Mouse (Mus musculus) CH12.LX (cell line): ENCODE results near the gene Psmd3. TPM values are rescaled to one million over a fixed set of nuclear protein-coding genes. Genes with fewer than 3 reads are reported as not detected.

ENCODE experiments used
- DNase-seq: peaks from one replicate; pipeline ENCODE4 v3.0.0-alpha.2; 2013; ENCODE audit errors: extremely low read depth
- H3K27ac ChIP-seq: 2 replicates; pipeline ENCODE4 v1.5.1; 2012; ENCODE audit warnings: low read depth, mild to moderate bottlenecking, control low read depth, moderate library complexity; ENCODE audit not compliant: insufficient read depth
- H3K27me3 ChIP-seq: replicated peaks from 2 replicates; pipeline ENCODE3; 2012; ENCODE audit warnings: inconsistent platforms
- H3K36me3 ChIP-seq, 2 experiments: replicated peaks in 1 of 2; 2 replicates each; pipeline versions ENCODE3 to v1.6.1; 2012; ENCODE audit warnings: inconsistent platforms in 1 of 2, low read length in 1 of 2, mild to moderate bottlenecking in 1 of 2, mixed read lengths in 1 of 2, moderate library complexity in 1 of 2; ENCODE audit not compliant: control insufficient read depth in 1 of 2, insufficient read depth in 1 of 2
- H3K4me1 ChIP-seq, 2 experiments: 2 replicates each; pipeline ENCODE4 v1.6.1; 2012; ENCODE audit warnings: inconsistent platforms in 1 of 2, moderate library complexity in 1 of 2; ENCODE audit not compliant: insufficient read depth in 2 of 2, control insufficient read depth in 1 of 2
- H3K4me2 ChIP-seq: 2 replicates; pipeline ENCODE4 v1.6.1; 2012; ENCODE audit warnings: low read depth, mild to moderate bottlenecking, control low read depth; ENCODE audit not compliant: poor library complexity, insufficient read depth, severe bottlenecking
- H3K4me3 ChIP-seq, 3 experiments: fragments of 150-350 bp in 1 of 3; sonication (generic) in 1 of 3; replicated peaks in 1 of 3; 2 replicates each; pipeline versions ENCODE3 to v1.5.1; 2011 to 2012; ENCODE audit warnings: low read depth in 2 of 3, low read length in 2 of 3, mild to moderate bottlenecking in 2 of 3, moderate library complexity in 2 of 3, control low read depth in 1 of 3, improper control_type of control experiment in 1 of 3, inconsistent platforms in 1 of 3, mixed read lengths in 1 of 3; ENCODE audit not compliant: poor library complexity in 1 of 3
- H3K79me2 ChIP-seq: replicated peaks from 2 replicates; pipeline ENCODE4 v1.6.1; 2012; ENCODE audit warnings: mild to moderate bottlenecking, moderate library complexity; ENCODE audit not compliant: control insufficient read depth, poor library complexity, insufficient read depth, severe bottlenecking; ENCODE audit errors: extremely low read depth
- H3K9ac ChIP-seq: 2 replicates; pipeline ENCODE4 v1.6.1; 2012; ENCODE audit warnings: low read depth, mild to moderate bottlenecking, control low read depth, moderate library complexity; ENCODE audit not compliant: insufficient read depth
- H3K9me3 ChIP-seq: replicated peaks from 2 replicates; pipeline ENCODE3; 2012; ENCODE audit warnings: low read length, inconsistent platforms, mixed read lengths
- BHLHE40 ChIP-seq: IDR thresholded peaks from 2 replicates; pipeline ENCODE4 v1.6.1; 2011; ENCODE audit warnings: mild to moderate bottlenecking, low read depth, low read length, improper control_type of control experiment
- CHD1 ChIP-seq: IDR thresholded peaks from 2 replicates; pipeline ENCODE4 v1.6.1; 2012; ENCODE audit warnings: low read depth, low read length, improper control_type of control experiment, inconsistent platforms
- CHD2 ChIP-seq: IDR thresholded peaks from 2 replicates; pipeline ENCODE4 v1.6.1; 2011; ENCODE audit warnings: low read length, improper control_type of control experiment
- CTCF ChIP-seq, 2 experiments: IDR thresholded peaks in 1 of 2; conservative IDR thresholded peaks in 1 of 2; 2 replicates each; pipeline ENCODE4 v1.5.1; 2011 to 2012; ENCODE audit warnings: low read depth in 2 of 2, low read length in 2 of 2, improper control_type of control experiment in 1 of 2, inconsistent platforms in 1 of 2, mild to moderate bottlenecking in 1 of 2, moderate library complexity in 1 of 2
- EP300 ChIP-seq: IDR thresholded peaks from 2 replicates; pipeline ENCODE4 v1.6.1; 2011; ENCODE audit warnings: low read length, improper control_type of control experiment
- ETS1 ChIP-seq: conservative IDR thresholded peaks from 2 replicates; pipeline ENCODE4 v1.6.1; 2012; ENCODE audit warnings: low read depth, mild to moderate bottlenecking, inconsistent platforms, low read length, improper control_type of control experiment, moderate library complexity
- GABPA ChIP-seq: IDR thresholded peaks from 2 replicates; pipeline ENCODE4 v1.6.1; 2012; ENCODE audit warnings: low read depth, low read length, improper control_type of control experiment, inconsistent platforms; ENCODE audit not compliant: insufficient replicate concordance
- HCFC1 ChIP-seq: IDR thresholded peaks from 2 replicates; pipeline ENCODE4 v1.6.1; 2012; ENCODE audit warnings: low read depth, mild to moderate bottlenecking, inconsistent platforms, low read length, improper control_type of control experiment
- KAT2A ChIP-seq: IDR thresholded peaks from 2 replicates; pipeline ENCODE4 v1.6.1; 2012; ENCODE audit warnings: low read length, improper control_type of control experiment, inconsistent platforms; ENCODE audit not compliant: insufficient replicate concordance
- MAFK ChIP-seq: IDR thresholded peaks from 2 replicates; pipeline ENCODE4 v1.6.1; 2011; ENCODE audit warnings: low read length, improper control_type of control experiment; ENCODE audit not compliant: insufficient replicate concordance
- MAX ChIP-seq: IDR thresholded peaks from 2 replicates; pipeline ENCODE4 v1.6.1; 2011; ENCODE audit warnings: low read length, improper control_type of control experiment
- MAZ ChIP-seq: IDR thresholded peaks from 2 replicates; pipeline ENCODE4 v1.6.1; 2012; ENCODE audit warnings: low read depth, mild to moderate bottlenecking, inconsistent platforms, low read length, improper control_type of control experiment, moderate library complexity
- MEF2A ChIP-seq: IDR thresholded peaks from 2 replicates; pipeline ENCODE4 v1.6.1; 2014; ENCODE audit warnings: low read depth, mild to moderate bottlenecking, inconsistent platforms, low read length, improper control_type of control experiment, borderline replicate concordance
- MXI1 ChIP-seq: IDR thresholded peaks from 2 replicates; pipeline ENCODE4 v1.6.1; 2011; ENCODE audit warnings: mild to moderate bottlenecking, low read depth, low read length, improper control_type of control experiment
- MYC ChIP-seq: IDR thresholded peaks from 2 replicates; pipeline ENCODE4 v1.6.1; 2011; ENCODE audit warnings: low read depth, mild to moderate bottlenecking, improper control_type of control experiment, low read length
- NELFE ChIP-seq: IDR thresholded peaks from 2 replicates; pipeline ENCODE4 v1.6.1; 2011; ENCODE audit warnings: low read depth, low read length, improper control_type of control experiment
- PAX5 ChIP-seq: IDR thresholded peaks from 2 replicates; pipeline ENCODE4 v1.6.1; 2012; ENCODE audit warnings: low read length, inconsistent platforms, mixed read lengths
- POLR2A ChIP-seq: IDR thresholded peaks from 2 replicates; pipeline ENCODE4 v1.6.1; 2011; ENCODE audit warnings: low read depth, mild to moderate bottlenecking, improper control_type of control experiment, low read length
- RCOR1 ChIP-seq: conservative IDR thresholded peaks from 2 replicates; pipeline ENCODE4 v1.6.1; 2012; ENCODE audit warnings: low read depth, mild to moderate bottlenecking, inconsistent platforms, low read length, improper control_type of control experiment
- SIN3A ChIP-seq: IDR thresholded peaks from 2 replicates; pipeline ENCODE4 v1.6.1; 2012; ENCODE audit warnings: low read length, improper control_type of control experiment, inconsistent platforms
- UBTF ChIP-seq: IDR thresholded peaks from 2 replicates; pipeline ENCODE4 v1.6.1; 2012; ENCODE audit warnings: low read depth, mild to moderate bottlenecking, inconsistent platforms, low read length, improper control_type of control experiment, moderate library complexity
- USF1 ChIP-seq: IDR thresholded peaks from 2 replicates; pipeline ENCODE4 v1.6.1; 2014; ENCODE audit warnings: low read depth, mild to moderate bottlenecking, inconsistent platforms, low read length, improper control_type of control experiment
- USF2 ChIP-seq: conservative IDR thresholded peaks from 2 replicates; pipeline ENCODE4 v1.6.1; 2011; ENCODE audit warnings: low read depth, low read length, improper control_type of control experiment
- ZC3H11A ChIP-seq: IDR thresholded peaks from 2 replicates; pipeline ENCODE4 v1.6.1; 2012; ENCODE audit warnings: low read depth, mild to moderate bottlenecking, inconsistent platforms, low read length, improper control_type of control experiment
- ZMIZ1 ChIP-seq: IDR thresholded peaks from 2 replicates; pipeline ENCODE4 v1.6.1; 2012; ENCODE audit warnings: low read depth, mild to moderate bottlenecking, inconsistent platforms, low read length, improper control_type of control experiment
- ZNF384 ChIP-seq: IDR thresholded peaks from 2 replicates; pipeline ENCODE4 v1.6.1; 2012; ENCODE audit warnings: low read depth, low read length, improper control_type of control experiment, inconsistent platforms
- dilution Hi-C: fragments of 300-500 bp; cut with MboI; formaldehyde crosslinking; loops from 2 replicates; pipeline ENCODE4 v1.14.3; 2020; ENCODE audit warnings: low sequenced_read_pairs; ENCODE audit not compliant: extremely low pct_unique_long_range_greater_than_20kb, extremely low pct_ligation_motif_present
- in situ Hi-C: fragments of 300-500 bp; cut with MboI; formaldehyde crosslinking; loops from 3 replicates; pipeline ENCODE4 v1.14.3; 2019; ENCODE audit warnings: low sequenced_read_pairs, low pct_ligation_motif_present, low pct_unique_long_range_greater_than_20kb, mixed read lengths
- polyA plus RNA-seq: library from polyadenylated mRNA; unstranded; fragments of >175 nt; gene quantifications from 2 replicates; pipeline ENCODE4 v1.2.1, GENCODE M21; 2012; ENCODE audit warnings: low read depth; ENCODE audit not compliant: insufficient read length
- total RNA-seq, 2 experiments: library from RNA; depleted of rRNA; stranded (reverse); fragments of 300-350 nt in 1 of 2; fragments of >200 nt in 1 of 2; gene quantifications; 2 replicates each; pipeline ENCODE4 v1.2.3; 2012 to 2014

Psmd3 gene
- total and polyA plus RNA-seq, 3 experiments: 166 to 354 (median 291) TPM

DNA sequence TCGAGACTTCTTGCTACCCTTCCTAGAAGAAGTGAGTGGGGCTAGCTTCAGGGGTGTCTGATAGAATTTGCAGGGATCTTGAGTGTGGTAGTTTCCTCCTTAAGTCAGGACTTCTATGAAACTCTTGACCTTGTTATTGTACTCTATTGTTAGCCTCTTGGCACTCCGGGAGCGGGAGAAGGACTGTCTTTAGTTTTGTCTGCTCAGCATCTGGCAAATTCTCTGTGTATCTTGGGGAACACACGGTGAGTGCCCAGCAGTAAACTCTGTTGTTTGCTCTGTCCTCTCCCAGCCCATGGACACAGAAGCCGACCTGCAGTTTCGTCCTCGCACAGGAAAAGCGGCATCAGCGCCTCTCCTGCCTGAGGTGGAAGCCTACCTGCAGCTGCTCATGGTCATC, 3.3 kb downstream of the Psmd3 start:
- Histone ChIP-seq H3K27ac (no peak overlapping the region), H3K4me3 (no peak overlapping the region), H3K4me2 (no peak overlapping the region), H3K27me3 (no peaks in the 10 kb centered on the region), H3K9me3 (no peaks in the 10 kb centered on the region), H3K36me3 (peaks cover 50 to 59% of the 10 kb centered on the region in 2 experiments), H3K9ac (no peak overlapping the region), H3K4me1 (peaks cover 7 to 26% of the 10 kb centered on the region in 2 experiments; a peak in 3 of 4 replicates), H3K79me2 (peaks cover 29% of the 10 kb centered on the region)
- no peak for TF ChIP-seq MXI1
- TF ChIP-seq MEF2A: no peak
- TF ChIP-seq KAT2A: no peak
- TF ChIP-seq HCFC1: no peak
- dilution Hi-C loops (no loop called here), in situ Hi-C loops (no loop called here)
- no peak for DNase-seq

DNA sequence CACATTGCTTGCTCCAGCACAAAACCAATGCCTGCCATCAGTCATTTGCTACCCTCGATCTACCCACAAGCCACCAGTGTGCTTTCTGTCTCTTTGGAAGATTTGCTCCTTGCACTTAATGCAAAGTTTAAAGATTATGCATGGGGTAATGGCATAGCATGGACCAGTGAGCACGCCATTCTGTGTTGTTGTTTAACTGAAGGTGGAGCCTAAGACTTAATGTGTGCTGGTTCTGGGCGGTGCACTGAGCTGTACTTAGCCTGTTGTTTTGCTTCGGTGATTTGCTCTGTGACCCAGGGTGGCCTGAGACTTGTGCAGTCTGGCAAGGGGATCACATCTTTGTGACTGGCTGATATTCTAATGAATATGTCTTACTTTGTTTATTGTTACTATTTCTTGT, 4.6 kb downstream of the Psmd3 start:
- in situ Hi-C loops: no loop called here
- no peaks in the 10 kb centered on the region for H3K9me3 ChIP-seq
- H3K9ac ChIP-seq: no peak overlapping the region
- dilution Hi-C loops: no loop called here
- no peaks in the 10 kb centered on the region for H3K27me3 ChIP-seq
- H3K36me3 ChIP-seq: peaks cover 63 to 72% of the 10 kb centered on the region in 2 experiments
- no peak overlapping the region for H3K4me2 ChIP-seq
- H3K79me2 ChIP-seq: peaks cover 29% of the 10 kb centered on the region
- peaks cover 2 to 18% of the 10 kb centered on the region in 2 experiments; a peak in 3 of 4 replicates for H3K4me1 ChIP-seq
- H3K4me3 ChIP-seq: no peak overlapping the region
- TF ChIP-seq ETS1: no peak
- no peak for TF ChIP-seq MEF2A
- no peak for TF ChIP-seq MAFK
- no peak for TF ChIP-seq MAX
- TF ChIP-seq POLR2A: no peak
- TF ChIP-seq SIN3A: no peak
- TF ChIP-seq ZC3H11A: no peak
- no peak for TF ChIP-seq GABPA
- no peak for TF ChIP-seq USF2
- TF ChIP-seq EP300: no peak
- no peak for TF ChIP-seq UBTF
- no peak for TF ChIP-seq PAX5
- H3K27ac ChIP-seq: no peak overlapping the region
- DNase-seq: no peak

- peaks cover 23% of the 10 kb centered on the region for H3K79me2 ChIP-seq
- dilution Hi-C loops: no loop called here
- H3K9ac ChIP-seq: no peak overlapping the region
- H3K4me1 ChIP-seq: peaks cover 2 to 27% of the 10 kb centered on the region in 2 experiments; a peak in 3 of 4 replicates
- H3K27ac ChIP-seq: no peak overlapping the region
- H3K27me3 ChIP-seq: no peaks in the 10 kb centered on the region
- in situ Hi-C loops: no loop called here
- H3K4me2 ChIP-seq: no peak overlapping the region
- H3K4me3 ChIP-seq: no peak overlapping the region
- H3K36me3 ChIP-seq: peaks cover 71 to 83% of the 10 kb centered on the region in 2 experiments
- DNase-seq: no peak
- TF ChIP-seq MEF2A: no peak
- no peak for TF ChIP-seq ZC3H11A
- no peak for TF ChIP-seq CTCF (conservative IDR thresholded peaks at IDR 0.05 in 1 of 2, IDR thresholded peaks at IDR 0.05 in 1 of 2; ENCODE audit: low read depth in 2 of 2, low read length in 2 of 2)
- TF ChIP-seq RCOR1: no peak
- TF ChIP-seq MYC: no peak
- TF ChIP-seq CHD2: no peak
- TF ChIP-seq USF1: no peak
- TF ChIP-seq ZNF384: no peak
- TF ChIP-seq BHLHE40: no peak
- TF ChIP-seq NELFE: no peak
- TF ChIP-seq ZMIZ1: no peak
- no peak for TF ChIP-seq MAZ
- TF ChIP-seq CHD1: no peak
- no peak for TF ChIP-seq POLR2A
- TF ChIP-seq EP300: no peak
- TF ChIP-seq SIN3A: no peak
- H3K9me3 ChIP-seq: no peaks in the 10 kb centered on the region
Measured at GRCm38 (mm10) chr11:98688009-98688408, 5.7 kb downstream of the Psmd3 start.
